Mouse (Mus musculus) adrenal gland, postnatal 4 days (tissue): Measurements from ENCODE around the gene Ttc13. TPM values are rescaled to one million over a fixed set of nuclear protein-coding genes. Genes with fewer than 3 reads are reported as not detected.

Source experiments
- DNase-seq, 2 experiments: peaks; one replicate each; pipeline ENCODE4 v3.0.0; 2021 to 2022; ENCODE audit warnings: low spot score in 2 of 2, mixed read lengths in 2 of 2
- total RNA-seq, 2 experiments: library from RNA; stranded (reverse); gene quantifications; 2 replicates each; pipeline ENCODE4 v1.2.3; 2021

The Ttc13 gene
- total RNA-seq, 2 experiments from 2014 or later, result 50.1 to 53.1 TPM

- no peak for DNase-seq
These were observed 16.0 kb downstream of the Ttc13 start for GRCm38 (mm10) chr8:124705823-124706222.

GRCm38 (mm10) chr8:124704376-124704775, 17.4 kb downstream of the Ttc13 start:
- DNase-seq, result no peak

GRCm38 (mm10) chr8:124703526-124703925, 18.3 kb downstream of the Ttc13 start:
- DNase-seq, result no peak

- no peak for DNase-seq
These were observed 19.6 kb downstream of the Ttc13 start for GRCm38 (mm10) chr8:124702183-124702582.

- DNase-seq, result no peak
These were observed 20.8 kb downstream of the Ttc13 start for GRCm38 (mm10) chr8:124701023-124701422.

- DNase-seq, result no peak
These were observed 21.5 kb downstream of the Ttc13 start for GRCm38 (mm10) chr8:124700271-124700670.

- DNase-seq, result no peak
These were observed 26.2 kb downstream of the Ttc13 start for GRCm38 (mm10) chr8:124695424-124696100.

GRCm38 (mm10) chr8:124691706-124692105, 30.1 kb downstream of the Ttc13 start:
- no peak for DNase-seq

- DNase-seq, result no peak
These were observed 32.9 kb downstream of the Ttc13 start for GRCm38 (mm10) chr8:124688899-124689298.

- no peak for DNase-seq
These were observed 39.6 kb downstream of the Ttc13 start for GRCm38 (mm10) chr8:124682218-124682617.

GRCm38 (mm10) chr8:124681792-124682157, 40.0 kb downstream of the Ttc13 start:
- DNase-seq, result no peak

- no peak for DNase-seq
These were observed 40.5 kb downstream of the Ttc13 start for GRCm38 (mm10) chr8:124681077-124681791.

GRCm38 (mm10) chr8:124678246-124678645, 43.5 kb downstream of the Ttc13 start:
- no peak for DNase-seq

- DNase-seq, result peak; percentile 42 to 67
These were observed 44.3 kb downstream of the Ttc13 start for GRCm38 (mm10) chr8:124677486-124677885.

- DNase-seq, result no peak
These were observed 44.7 kb downstream of the Ttc13 start for GRCm38 (mm10) chr8:124677078-124677477.

GRCm38 (mm10) chr8:124676661-124677060, 45.1 kb downstream of the Ttc13 start:
- no peak for DNase-seq

GRCm38 (mm10) chr8:124672345-124672744, 49.4 kb downstream of the Ttc13 start:
- no peak for DNase-seq

- DNase-seq, result no peak
These were observed 53.0 kb downstream of the Ttc13 start for GRCm38 (mm10) chr8:124668798-124669197.

GRCm38 (mm10) chr8:124664414-124664813, 57.4 kb downstream of the Ttc13 start:
- no peak for DNase-seq

- DNase-seq, result no peak
These were observed 57.9 kb downstream of the Ttc13 start for GRCm38 (mm10) chr8:124663874-124664230.

GRCm38 (mm10) chr8:124663112-124663873, 58.5 kb downstream of the Ttc13 start, which contains the start of gene 2310022B05Rik:
Gene 2310022B05Rik (minus strand): TSS chr8:124663369.
- peak; percentile 64 to 82 for DNase-seq
